Mouse (Mus musculus) neural tube, embryonic 10.5 days (tissue): ENCODE measurements around the gene Scyl1.
"Not testable (repeated sequence)": the region's sequence is repeated elsewhere in the genome, so short reads cannot be mapped to it uniquely, and the experiment has no call there.

Source experiments
- DNase-seq: peaks from one replicate; pipeline ENCODE4 v3.0.0-alpha.2; 2017; ENCODE audit warnings: low spot score; ENCODE audit errors: extremely low spot score

The Scyl1 gene

DNA sequence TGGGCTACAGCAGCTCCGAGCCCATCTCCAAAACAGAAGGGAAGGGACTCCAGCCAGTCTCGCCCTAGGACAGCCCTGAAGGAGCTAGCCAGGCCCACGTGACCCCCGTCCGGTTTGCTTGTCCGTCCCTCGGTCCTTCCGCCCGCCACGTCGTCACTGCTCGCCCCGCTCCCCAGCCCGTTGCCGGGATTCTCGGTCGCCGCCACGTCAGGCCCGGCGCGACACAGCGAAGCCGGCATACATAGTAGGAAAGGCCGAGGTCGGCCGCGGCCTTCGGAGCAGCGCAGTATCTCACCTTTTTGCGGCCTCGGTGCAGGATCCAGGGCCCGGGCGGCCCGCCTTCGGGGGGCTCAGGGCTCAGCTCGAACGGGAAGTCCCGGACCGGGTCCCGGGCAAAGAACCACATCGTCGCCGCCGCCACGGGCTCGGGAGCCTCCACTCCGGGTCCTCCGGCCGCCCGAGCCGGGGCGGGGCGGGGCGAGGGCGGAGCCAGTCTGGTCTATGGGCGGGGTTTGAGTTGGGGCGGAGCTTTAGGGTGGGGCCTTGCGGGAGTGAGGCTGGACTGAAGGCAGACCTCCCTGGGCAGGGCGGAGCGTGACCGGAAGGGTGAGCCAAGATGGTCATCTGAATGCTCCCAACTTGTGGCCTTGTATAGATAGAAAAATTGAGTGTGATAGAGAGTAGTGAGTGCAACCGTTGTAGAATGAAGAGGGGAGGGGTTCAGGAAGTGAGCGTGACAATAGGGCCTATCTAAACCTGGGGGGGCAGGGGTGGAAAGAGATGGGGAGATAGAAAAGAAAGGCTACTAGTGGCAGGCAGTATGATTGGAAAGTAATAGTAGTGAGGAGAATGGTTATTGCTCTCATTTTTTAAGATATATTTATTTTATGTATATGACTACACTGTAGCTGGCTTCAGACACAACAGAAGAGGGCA, at the start of gene Scyl1:
Scyl1 (minus strand) TSS at position 495 of the 936 bp plus-strand sequence.
- DNase-seq = peak; percentile 98

DNA sequence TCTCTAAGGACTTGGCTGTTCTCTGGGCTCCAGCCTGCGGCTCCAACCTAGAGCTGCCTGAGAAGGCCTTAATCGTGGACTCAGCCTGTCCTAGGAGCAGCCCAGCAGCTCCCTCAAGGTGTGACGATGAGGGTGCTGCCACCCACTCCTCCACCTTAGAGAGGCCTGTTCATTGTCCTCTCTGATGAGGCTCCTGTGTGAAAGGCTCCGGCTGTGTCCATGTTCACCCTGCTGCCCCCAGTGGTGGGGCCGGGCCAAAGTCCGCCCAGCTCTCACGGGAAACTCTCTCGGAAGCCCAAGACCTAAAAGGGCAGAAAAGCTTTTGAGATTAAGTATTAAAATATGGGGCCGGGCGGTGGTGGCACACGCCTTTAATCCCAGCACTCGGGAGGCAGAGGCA, 48.3 kb upstream of the Scyl1 start:
- DNase-seq = peak; percentile 31

- DNase-seq = no peak
Observed at GRCm38 (mm10) chr19:5818590-5818977, 47.4 kb upstream of the Scyl1 start.

DNA sequence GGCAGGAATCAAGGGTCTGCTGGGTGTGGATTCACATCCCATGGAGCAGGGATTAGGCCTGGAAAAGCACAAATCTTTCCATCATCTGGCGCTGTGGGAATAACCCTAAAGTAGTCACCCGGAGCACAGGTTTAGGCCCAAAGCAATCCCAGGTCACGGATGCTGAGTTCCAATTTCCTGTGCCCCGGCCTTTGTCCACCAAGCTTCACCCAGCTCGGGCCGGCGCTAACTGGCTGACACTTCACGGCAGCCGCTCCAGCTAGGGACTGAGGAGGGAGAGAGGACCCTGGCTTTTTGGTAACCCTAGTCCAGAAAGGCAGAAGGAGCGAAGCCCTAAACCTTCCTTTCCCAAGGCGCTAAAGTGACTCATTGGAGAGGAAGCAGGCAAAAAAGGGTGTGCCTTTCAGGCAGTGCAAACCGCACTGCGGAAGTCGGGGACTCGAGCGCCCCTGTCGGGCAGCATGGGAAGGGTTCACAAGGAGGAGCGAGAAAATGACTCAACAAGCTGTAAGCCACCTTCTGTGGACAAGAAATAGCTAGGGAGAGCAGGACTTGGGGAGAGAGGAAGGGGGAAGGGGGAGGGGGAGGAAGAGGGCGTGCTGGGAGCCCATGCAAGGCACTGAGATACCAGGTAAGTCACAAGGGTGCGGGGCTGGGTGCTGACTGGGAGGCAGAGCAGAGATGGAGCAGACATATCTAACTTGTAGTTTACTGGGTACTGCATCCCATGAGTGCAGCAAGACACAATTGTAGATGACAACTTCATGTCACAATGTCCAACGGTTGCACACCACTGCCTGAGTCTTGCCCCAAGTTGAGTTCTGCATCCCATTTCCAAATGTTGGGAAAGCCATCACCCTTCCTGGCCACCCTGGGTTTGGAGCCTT, 46.7 kb upstream of the Scyl1 start:
- DNase-seq = peak; percentile 72

GRCm38 (mm10) chr19:5815928-5816327, 44.7 kb upstream of the Scyl1 start:
- no peak for DNase-seq

- DNase-seq = no peak
Observed at GRCm38 (mm10) chr19:5815010-5815409, 43.8 kb upstream of the Scyl1 start.

DNA sequence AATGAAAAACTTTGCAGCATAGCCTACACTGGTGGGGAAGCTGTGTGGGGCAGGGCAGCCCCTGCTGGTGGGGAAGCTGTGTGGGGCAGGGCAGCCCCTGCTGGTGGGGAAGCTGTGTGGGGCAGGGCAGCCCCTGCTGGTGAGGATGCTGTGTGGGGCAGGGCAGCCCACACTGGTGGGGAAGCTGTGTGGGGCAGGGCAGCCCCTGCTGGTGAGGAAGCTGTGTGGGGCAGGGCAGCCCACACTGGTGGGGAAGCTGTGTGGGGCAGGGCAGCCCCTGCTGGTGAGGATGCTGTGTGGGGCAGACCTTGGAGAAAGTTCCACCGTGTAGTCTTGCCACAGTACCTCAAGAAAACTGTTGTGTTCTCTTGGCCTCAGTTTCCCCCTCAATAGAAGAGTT, 42.8 kb upstream of the Scyl1 start:
- DNase-seq = not testable (repeated sequence)

GRCm38 (mm10) chr19:5813567-5813966, 42.3 kb upstream of the Scyl1 start:
- DNase-seq = no peak

- DNase-seq = peak; percentile 51
Observed at GRCm38 (mm10) chr19:5811771-5812504, 40.7 kb upstream of the Scyl1 start.

DNA sequence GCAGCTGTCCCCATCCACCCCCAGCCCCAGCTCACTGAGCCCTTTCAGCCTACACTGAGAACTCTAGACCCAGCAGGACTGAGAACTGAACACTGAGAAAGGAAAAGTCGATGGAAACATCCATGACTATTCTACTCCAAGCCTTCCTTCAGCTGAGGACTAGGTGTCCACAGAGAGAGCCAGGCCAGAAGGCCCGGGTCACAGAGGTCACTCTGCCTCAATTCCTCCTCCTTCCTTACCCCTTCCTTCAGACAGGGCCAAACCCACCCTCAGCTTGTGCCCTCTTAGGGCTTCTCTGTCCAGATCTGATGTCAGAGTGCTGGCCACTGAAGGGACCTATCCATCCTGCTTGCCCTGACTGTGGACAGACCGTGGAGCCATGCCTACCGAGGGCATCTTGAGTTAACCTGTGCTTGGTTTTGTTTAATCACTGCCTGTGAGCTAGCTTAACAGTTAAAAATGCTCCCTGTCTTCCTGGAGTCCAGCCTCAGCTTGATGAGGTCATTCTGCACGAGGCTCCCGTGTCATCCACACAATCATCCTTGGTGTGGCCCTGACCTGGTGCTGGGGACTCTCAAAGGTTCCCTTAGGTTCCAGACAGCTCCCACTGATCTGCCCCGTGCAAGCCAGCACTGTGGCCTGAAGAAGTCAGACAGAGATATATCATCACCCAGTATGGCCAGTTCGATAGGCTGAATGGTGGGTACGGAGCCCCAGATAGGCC, 39.8 kb upstream of the Scyl1 start:
- DNase-seq = no peak

GRCm38 (mm10) chr19:5810103-5810839, 39.1 kb upstream of the Scyl1 start:
- no peak for DNase-seq

GRCm38 (mm10) chr19:5809712-5810089, 38.5 kb upstream of the Scyl1 start:
- DNase-seq = no peak

- no peak for DNase-seq
Observed at GRCm38 (mm10) chr19:5808955-5809711, 37.9 kb upstream of the Scyl1 start.

DNA sequence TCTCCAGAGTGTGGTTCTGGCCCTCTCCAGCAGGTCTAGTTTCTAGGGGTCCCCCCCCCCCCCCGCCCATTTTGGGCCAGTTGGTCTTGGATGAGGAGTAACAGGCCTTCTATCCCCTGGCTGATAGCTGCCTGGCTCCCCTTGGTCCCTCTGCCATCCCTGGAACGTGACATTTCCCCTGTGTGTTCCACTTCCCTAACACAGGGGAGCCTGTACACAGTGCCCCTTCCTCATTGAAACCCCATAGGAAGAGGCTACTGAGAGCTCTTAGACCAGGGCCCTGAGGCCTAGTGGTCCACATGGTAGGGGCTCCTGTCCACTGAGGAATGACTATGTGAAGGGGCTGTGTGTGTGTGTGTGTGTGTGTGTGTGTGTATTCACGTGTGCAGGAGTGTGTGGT, 36.5 kb upstream of the Scyl1 start:
- no peak for DNase-seq

- DNase-seq = peak; percentile 42
Observed at GRCm38 (mm10) chr19:5806809-5807205, 35.6 kb upstream of the Scyl1 start.

DNA sequence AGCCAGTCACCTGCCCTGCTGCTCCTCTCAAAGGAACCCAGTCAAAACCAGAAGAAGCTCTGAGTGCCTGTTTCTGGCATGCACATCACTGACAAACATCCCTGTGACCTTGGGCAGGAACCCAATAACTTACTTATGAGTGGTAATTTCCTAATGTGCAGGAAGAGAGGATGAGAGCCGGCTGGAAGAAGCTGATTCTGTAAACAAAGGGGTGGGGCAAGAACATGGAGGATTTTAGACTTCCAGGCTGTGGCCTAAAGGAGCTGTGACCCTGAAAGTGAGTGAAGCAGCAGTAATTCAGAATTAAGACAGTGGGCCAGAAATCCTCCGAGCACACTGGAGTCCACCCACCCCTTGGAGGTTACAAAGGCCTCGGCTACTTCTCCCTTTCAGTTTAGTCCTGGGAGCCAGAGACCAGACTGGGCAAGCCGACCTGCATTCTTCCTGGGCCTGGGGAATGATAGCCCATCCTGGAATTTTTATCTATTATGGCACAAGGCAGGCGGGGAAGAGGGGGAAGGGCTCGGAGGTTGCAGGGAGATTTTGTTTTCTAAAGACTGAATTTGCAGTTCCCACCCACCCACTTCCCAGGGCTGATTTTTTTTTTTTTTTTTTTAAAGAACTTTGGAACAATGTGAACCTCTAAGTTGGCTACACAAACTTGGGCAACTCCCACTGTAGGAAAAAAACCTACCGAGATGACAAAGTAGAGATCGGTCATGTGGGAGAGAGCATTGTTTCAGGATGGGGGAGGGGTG, 35.0 kb upstream of the Scyl1 start:
- peak; percentile 49 for DNase-seq

DNA sequence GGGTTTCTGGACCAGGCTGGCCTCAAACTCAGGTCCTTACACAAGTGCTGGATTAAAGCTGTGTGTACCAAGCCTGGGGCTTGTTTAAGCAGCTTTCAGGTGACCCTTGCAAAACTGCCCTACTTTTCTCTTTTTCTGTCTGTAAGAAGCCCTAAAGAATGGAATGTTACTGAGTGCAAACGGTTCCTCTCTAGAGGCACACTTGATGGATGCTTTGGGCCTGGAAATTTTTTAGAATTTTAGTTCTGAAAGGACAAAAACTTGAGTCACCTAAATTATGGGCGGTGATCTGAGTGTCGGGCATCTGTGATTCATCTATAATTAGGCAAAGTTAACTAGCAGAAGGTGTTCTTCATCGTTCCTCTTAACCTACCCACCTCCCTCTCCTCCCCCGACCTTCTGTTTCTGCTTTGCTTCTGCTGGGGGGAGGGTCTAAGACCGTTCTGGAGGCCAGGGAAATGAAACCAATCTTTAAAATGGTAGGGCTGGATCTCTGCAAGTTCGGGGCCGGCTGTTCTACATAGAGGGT, 33.2 kb upstream of the Scyl1 start:
- DNase-seq = peak; percentile 38

DNA sequence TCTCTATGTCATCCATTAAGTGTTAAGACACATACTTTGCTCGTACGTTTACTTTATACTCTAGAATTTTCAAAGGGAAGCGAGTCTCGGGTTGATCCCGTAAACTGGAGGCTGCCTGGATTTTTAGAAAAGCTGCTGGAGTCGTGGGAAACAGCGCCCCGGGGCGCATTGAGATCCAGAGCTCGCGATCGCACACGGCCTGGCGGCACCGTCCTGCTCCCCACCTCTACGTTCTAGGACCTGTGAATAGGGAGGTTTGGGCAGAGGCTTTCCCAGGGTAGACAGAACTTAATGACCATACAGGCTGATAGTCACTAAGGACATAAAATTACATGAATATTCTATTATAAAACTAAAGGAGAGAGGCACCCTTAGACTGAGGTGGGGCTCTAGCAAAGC, 32.7 kb upstream of the Scyl1 start:
- no peak for DNase-seq
